Mouse (Mus musculus): ENCODE results near the gene Gm45521. TPM values are rescaled to one million over a fixed set of nuclear protein-coding genes. Genes with fewer than 3 reads are reported as not detected.

Gm45521 gene
- not detected for polyA plus RNA-seq (2021)

DNA sequence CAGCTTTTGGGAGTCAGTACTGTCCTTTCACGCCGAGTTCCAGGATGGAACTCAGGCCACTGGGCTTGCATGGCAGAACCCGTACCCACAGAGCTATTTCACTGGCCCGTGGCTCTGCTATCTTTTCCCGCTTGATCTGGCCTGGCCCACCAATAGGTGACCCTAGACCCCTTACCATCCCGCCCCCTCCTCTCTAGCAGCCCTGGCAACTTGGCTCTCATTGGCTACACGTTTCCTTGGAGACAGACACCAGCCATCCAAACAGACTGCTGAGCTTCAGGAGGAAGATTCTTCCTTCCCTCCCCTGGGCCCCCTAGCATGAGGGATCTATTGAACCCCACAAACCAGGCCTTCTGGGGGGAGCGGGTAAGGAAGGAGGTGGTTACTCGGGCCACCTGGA lies at the start of gene Gm45521:
Gene Gm45521, plus strand, starts transcription at position 240 of the 400 bp plus-strand sequence.
- DNase-seq (ENCODE audit: low read depth, low spot score) (no peak), ATAC-seq (no peak)
- POLR2A ChIA-PET: no interaction called here
- in situ Hi-C loops (cut with MboI; ENCODE audit: low pct_unique_long_range_greater_than_20kb): no loop called here
- TF ChIP-seq CTCF (IDR thresholded peaks at IDR 0.05): no peak
- no peaks in the 10 kb centered on the region for H3K27me3 ChIP-seq
- CTCF ChIA-PET: no interaction called here

DNA sequence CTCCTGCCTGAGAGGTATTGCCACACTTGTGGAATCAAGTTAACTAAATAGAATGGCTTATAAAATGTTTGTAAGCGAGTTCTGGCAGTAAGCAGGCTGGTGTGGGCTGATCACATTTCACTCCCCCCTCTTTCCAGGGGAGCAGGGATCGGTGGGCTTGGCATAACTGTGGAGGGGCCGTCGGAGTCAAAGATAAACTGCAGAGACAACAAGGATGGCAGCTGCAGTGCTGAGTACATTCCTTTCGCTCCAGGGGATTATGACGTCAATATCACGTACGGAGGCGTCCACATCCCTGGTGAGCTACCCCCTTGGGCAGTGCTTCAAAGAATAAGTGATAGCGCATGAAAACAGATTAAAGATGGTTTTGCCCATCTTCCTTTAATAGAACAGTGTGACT lies 47.6 kb upstream of the Gm45521 start:
- TF ChIP-seq CTCF (IDR thresholded peaks at IDR 0.05): no peak
- CTCF ChIA-PET: interaction anchor here (0.7 kb wide), 1 partner anchor 53 kb away, joined by 3 read pairs; no protein-coding TSS in a partner anchor
- ATAC-seq: no peak
- H3K27me3 ChIP-seq: no peaks in the 10 kb centered on the region
- in situ Hi-C loops (cut with MboI; ENCODE audit: low pct_unique_long_range_greater_than_20kb): loop anchor here (5.0 kb wide), 1 partner anchor 87 kb away; no protein-coding TSS in a partner anchor
- DNase-seq (ENCODE audit: low read depth, low spot score): no peak
- POLR2A ChIA-PET: no interaction called here

DNA sequence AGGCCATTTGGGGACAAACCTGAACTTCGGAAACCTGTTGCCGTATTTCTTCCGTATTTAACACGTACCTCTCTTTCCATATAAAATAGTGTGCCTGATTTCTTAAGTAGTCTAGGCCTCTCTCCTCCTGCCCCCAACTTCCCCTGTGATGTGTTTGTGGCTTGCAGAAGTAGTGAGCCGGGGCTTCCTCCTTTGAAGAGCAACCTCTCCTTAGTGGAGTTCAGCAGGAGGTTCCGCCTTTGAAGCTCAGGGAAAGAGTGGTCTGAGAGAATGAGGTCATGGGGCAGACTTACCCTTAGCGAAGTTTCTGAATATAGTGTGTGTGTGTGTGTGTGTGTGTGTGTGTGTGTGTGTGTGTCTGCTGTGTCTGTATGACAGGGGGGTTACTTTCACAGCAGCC lies 43.2 kb upstream of the Gm45521 start:
- in situ Hi-C loops (cut with MboI; ENCODE audit: low pct_unique_long_range_greater_than_20kb): no loop called here
- DNase-seq (ENCODE audit: low read depth, low spot score) (no peak), ATAC-seq (no peak)
- no peak for TF ChIP-seq CTCF (IDR thresholded peaks at IDR 0.05)
- ChIA-PET CTCF (interaction anchor here (0.8 to 1.4 kb wide), 2 partner anchors 11 to 51 kb away, joined by 3 read pairs; no protein-coding TSS in a partner anchor), POLR2A (no interaction called here)
- no peaks in the 10 kb centered on the region for H3K27me3 ChIP-seq

DNA sequence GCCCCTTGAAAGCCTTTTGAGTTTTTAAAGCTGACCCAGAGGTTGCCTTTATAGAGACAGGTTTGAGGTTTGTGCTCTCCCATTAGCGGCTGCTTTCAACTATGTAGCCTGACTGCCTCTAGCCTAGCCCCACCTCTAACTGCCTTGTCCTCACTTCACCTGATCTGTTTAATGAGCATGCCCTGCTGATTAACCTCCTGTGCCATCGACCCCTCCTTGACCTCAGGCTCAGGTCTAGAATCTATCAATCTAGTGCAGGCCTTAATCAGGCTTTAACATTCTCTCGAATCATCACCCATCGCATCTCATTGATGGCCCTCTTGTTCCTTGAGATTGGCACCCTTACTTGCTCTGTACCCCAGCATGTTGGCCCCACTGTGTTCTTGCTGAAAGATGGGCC lies 42.6 kb upstream of the Gm45521 start:
- in situ Hi-C loops (cut with MboI; ENCODE audit: low pct_unique_long_range_greater_than_20kb): no loop called here
- no peak for ATAC-seq
- no peaks in the 10 kb centered on the region for H3K27me3 ChIP-seq
- ChIA-PET POLR2A (no interaction called here), CTCF (interaction anchor here (1.4 kb wide), 1 partner anchor 50 kb away, joined by 3 read pairs; no protein-coding TSS in a partner anchor)
- TF ChIP-seq CTCF (IDR thresholded peaks at IDR 0.05): no peak
- DNase-seq (ENCODE audit: low read depth, low spot score): no peak

DNA sequence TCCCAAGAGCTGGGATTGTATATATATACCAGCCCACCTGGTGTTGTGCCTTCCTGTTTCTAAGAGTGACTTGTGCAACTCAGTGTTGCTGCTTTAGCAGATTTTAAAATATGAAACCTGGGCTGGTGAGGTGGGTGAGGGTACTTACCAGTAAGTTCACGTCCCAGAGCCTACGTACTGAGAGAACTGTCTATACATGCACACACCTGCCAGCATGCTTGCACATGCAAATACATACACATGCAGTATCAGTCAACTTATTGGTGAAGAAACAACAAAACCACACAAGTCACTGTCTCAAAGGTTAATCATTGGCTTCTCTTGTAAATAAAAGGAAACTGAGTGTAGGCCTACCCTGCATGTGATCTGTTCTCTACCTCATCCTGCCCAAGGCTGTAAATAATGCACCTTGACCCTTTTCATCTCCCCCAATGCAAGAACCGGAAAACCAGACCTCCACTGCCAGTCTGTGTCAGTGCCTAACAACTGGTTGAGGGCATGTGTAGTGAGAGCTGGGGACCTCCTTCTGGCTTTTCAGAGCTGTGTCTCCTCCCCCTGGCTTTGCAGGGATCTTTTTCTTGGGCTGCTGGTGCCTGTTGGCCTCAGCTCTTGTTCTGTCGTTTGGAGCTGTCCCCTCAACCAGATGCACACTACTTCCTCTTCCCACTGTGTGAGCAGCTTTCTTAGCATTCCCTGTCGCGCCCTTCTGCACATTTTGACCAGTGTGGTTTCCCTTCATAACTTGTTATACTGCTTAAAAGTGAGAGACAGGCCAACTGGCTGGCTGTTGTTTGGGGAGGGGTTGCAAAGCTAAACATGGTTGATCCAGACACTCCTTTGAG lies 38.7 kb upstream of the Gm45521 start:
- ATAC-seq (peak; percentile 64), DNase-seq (ENCODE audit: low read depth, low spot score) (no peak)
- TF ChIP-seq CTCF (IDR thresholded peaks at IDR 0.05): no peak
- ChIA-PET POLR2A (no interaction called here), CTCF (interaction anchor here (0.9 to 1.0 kb wide), 2 partner anchors 10 to 94 kb away, joined by 3 read pairs; no protein-coding TSS in a partner anchor)
- in situ Hi-C loops (cut with MboI; ENCODE audit: low pct_unique_long_range_greater_than_20kb): no loop called here
- H3K27me3 ChIP-seq: no peaks in the 10 kb centered on the region

DNA sequence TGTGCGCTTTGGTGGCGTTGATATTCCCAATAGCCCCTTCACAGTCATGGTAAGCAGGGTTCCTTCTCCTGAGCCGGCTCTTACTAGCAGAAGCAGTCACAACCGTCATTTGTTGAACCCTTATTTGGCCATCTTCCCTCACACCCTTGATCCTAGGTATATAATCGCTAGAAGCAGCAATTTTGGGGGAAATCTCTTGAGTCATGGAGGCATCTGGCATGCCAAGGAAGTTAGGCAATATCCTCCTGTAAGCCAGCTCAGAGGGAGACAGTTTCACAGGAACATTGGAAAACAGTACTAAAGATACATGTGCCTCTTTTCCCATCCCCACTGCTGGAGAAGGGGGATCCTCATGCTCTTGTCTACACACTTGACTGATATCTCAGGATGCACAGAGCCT lies 37.8 kb upstream of the Gm45521 start:
- DNase-seq (ENCODE audit: low read depth, low spot score): no peak
- ChIA-PET CTCF (interaction anchor here (1.4 kb wide), 1 partner anchor 69 kb away, joined by 3 read pairs; no protein-coding TSS in a partner anchor), POLR2A (no interaction called here)
- in situ Hi-C loops (cut with MboI; ENCODE audit: low pct_unique_long_range_greater_than_20kb): no loop called here
- H3K27me3 ChIP-seq: no peaks in the 10 kb centered on the region
- no peak for TF ChIP-seq CTCF (IDR thresholded peaks at IDR 0.05)
- ATAC-seq: no peak

DNA sequence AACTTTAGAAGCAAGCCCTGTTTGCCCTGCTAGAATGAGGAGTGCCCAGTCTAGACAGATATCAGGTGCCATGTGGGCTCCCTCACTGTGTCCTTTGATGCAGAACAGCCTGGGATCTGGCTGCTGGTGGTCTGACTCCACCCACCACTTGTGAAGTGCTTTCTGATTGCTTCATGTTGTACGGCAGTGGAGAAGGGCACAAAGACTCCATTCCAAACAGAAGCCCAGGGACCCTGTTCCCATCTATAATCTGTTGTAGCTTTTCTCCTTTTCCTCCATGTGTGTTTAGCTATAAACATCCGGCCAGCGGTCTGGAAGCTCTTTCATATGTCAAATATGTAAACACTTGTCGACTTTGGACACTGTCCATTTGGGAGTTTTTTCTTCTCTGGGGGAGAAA lies 37.2 kb upstream of the Gm45521 start:
- ChIA-PET CTCF (interaction anchor here (1.2 to 1.4 kb wide), 2 partner anchors 9 to 70 kb away, joined by 3 read pairs; no protein-coding TSS in a partner anchor), POLR2A (no interaction called here)
- H3K27me3 ChIP-seq: no peaks in the 10 kb centered on the region
- in situ Hi-C loops (cut with MboI; ENCODE audit: low pct_unique_long_range_greater_than_20kb): no loop called here
- DNase-seq (ENCODE audit: low read depth, low spot score) (no peak), ATAC-seq (no peak)
- TF ChIP-seq CTCF (IDR thresholded peaks at IDR 0.05): no peak

DNA sequence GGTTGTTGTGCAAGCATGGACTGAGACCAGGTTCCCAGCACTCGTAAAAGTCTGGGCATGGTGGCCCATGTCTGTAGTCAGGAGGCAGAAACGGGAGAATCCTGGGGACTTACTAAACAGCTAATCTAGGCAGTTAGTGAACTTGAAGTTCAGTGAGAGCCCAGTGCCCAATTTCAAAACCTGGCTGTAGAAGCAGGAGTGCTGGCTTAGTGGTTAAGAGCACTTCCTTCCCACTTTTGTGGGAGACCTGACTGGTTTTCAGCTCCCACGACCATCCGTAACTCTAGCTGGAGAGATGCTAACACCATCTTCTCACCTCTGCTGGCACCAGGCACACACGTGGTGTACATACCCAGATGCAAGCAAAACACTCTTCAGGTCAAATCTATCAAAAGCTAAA lies 35.6 kb upstream of the Gm45521 start:
- in situ Hi-C loops (cut with MboI; ENCODE audit: low pct_unique_long_range_greater_than_20kb): no loop called here
- ATAC-seq: no peak
- ChIA-PET CTCF (interaction anchor here (1.4 kb wide), 1 partner anchor 12 kb away, joined by 6 read pairs; no protein-coding TSS in a partner anchor), POLR2A (no interaction called here)
- no peak for DNase-seq (ENCODE audit: low read depth, low spot score)
- TF ChIP-seq CTCF (IDR thresholded peaks at IDR 0.05): no peak
- H3K27me3 ChIP-seq: no peaks in the 10 kb centered on the region

DNA sequence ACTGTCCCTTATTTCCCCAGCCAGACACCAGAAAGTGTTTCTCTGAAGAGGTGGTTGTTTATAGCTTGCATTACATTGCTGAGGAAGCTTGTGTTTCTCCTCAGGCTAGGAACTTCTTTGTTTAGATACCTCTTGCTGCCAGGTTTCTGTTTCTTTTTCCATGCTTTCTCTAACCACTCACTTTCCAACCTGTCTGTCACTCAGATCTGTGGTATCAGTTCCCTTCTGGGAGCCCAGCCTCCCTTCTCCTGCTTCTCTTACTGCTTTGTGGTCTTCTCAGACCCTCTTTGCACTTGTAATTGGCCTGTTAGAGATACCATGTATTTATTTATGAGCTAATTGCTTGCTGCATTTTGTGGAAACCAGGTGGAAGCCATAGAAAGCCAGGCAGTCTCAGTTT lies 33.5 kb upstream of the Gm45521 start:
- DNase-seq (ENCODE audit: low read depth, low spot score): no peak
- ATAC-seq: no peak
- CTCF ChIA-PET: interaction anchor here (0.8 kb wide), 1 partner anchor 24 kb away, joined by 3 read pairs; no protein-coding TSS in a partner anchor
- no peak for TF ChIP-seq CTCF (IDR thresholded peaks at IDR 0.05)
- POLR2A ChIA-PET: no interaction called here
- H3K27me3 ChIP-seq: no peaks in the 10 kb centered on the region
- in situ Hi-C loops (cut with MboI; ENCODE audit: low pct_unique_long_range_greater_than_20kb): no loop called here

DNA sequence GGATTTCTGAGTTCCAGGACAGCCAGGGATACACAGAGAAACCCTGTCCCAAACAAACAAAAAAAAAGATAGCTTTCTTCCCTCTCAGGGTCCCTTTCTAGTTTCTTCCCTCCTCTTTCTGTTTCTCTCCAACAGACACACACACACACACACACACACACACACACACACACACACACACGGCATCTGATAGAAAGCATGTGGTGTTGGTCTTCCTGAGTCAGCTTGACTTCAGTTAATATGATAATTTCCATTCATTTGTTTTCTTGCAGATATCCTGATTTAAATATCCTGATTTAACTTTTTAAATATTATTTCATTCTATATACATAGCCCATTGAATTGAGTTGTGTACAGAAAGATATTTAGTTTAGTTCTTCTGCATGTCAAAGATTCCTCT lies 28.7 kb upstream of the Gm45521 start:
- TF ChIP-seq CTCF (IDR thresholded peaks at IDR 0.05): no peak
- CTCF ChIA-PET: interaction anchor here (0.7 to 1.3 kb wide), 3 partner anchors 10 to 36 kb away, joined by 3 read pairs; no protein-coding TSS in a partner anchor
- H3K27me3 ChIP-seq: no peaks in the 10 kb centered on the region
- in situ Hi-C loops (cut with MboI; ENCODE audit: low pct_unique_long_range_greater_than_20kb): no loop called here
- POLR2A ChIA-PET: no interaction called here
- no peak for DNase-seq (ENCODE audit: low read depth, low spot score)
- no peak for ATAC-seq

DNA sequence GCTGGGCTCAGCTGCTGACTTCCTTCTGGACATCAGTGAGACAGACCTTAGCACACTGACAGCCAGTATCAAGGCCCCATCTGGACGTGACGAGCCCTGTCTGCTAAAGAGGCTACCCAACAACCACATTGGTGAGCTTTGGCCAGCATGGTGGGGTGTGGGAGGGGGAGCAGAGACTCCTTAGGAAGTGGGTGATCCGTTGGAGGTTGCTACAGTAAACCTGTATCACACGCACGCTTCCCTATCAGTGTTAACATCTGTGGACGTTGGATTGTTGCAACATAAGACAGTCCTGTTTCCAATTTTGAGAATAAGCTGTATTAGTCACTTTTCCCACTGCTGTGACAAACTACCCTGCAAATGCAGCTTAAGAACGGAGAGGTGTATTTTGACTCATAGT lies 28.1 kb upstream of the Gm45521 start:
- in situ Hi-C loops (cut with MboI; ENCODE audit: low pct_unique_long_range_greater_than_20kb): no loop called here
- ATAC-seq (no peak), DNase-seq (ENCODE audit: low read depth, low spot score) (no peak)
- POLR2A ChIA-PET: no interaction called here
- TF ChIP-seq CTCF (IDR thresholded peaks at IDR 0.05): no peak
- H3K27me3 ChIP-seq: no peaks in the 10 kb centered on the region
- CTCF ChIA-PET: interaction anchor here (0.9 to 1.2 kb wide), 2 partner anchors 9 to 11 kb away, joined by 3 read pairs; no protein-coding TSS in a partner anchor
